Mouse (Mus musculus): ENCODE measurements around the gene Usp22. TPM values are rescaled to one million over a fixed set of nuclear protein-coding genes. Genes with fewer than 3 reads are reported as not detected.
"Not testable (repeated sequence)": the region's sequence is repeated elsewhere in the genome, so short reads cannot be mapped to it uniquely, and the experiment has no call there.

The Usp22 gene
- polyA plus RNA-seq, 1 experiment, result 29.2 TPM

DNA sequence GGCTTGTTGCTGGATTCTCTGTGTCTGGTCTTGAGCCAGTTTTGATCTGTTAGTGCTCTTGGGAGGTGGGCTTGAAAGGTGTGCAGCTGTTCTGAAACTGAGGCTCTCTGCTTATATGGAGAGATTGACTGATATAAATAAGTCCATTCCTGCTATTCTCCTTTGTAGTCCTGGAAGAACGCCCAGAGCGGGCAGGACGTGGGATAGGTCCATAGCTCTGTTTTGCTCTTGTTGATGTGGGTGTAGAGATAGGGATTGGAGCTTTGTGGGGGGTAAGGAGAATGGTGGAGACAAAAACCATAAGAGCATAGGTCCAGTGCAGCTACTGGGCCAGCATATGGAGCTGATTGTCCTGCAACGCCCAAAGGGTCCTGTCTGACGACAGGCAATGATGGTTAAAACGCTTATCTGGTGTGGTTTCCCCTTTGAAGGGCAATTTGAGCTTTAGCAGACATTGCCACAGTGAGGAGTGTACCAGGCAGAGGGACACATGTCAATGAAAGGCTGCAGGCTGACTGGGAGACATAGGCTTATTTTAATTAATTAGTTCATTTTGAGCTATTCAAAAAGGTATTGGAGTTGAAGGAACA, 31.8 kb downstream of the Usp22 start:
- no peak overlapping the region for H3K27ac ChIP-seq (ENCODE audit: insufficient read depth, low read depth, low read length)
- 63% methylated on average over 6 of the region's 6 CpGs for WGBS
- H3K4me3 ChIP-seq (ENCODE audit: insufficient read depth, low read depth, low read length), result no peak overlapping the region
- no peaks in the 10 kb centered on the region for H3K27me3 ChIP-seq (replicated peaks; ENCODE audit: control insufficient read depth, insufficient read depth, low read length)
- DNase-seq, result no peak
- H3K36me3 ChIP-seq (ENCODE audit: control insufficient read depth, insufficient read depth, low read length), result no peaks in the 10 kb centered on the region
- no peaks in the 10 kb centered on the region for H3K4me1 ChIP-seq (ENCODE audit: control insufficient read depth, insufficient read depth, low read length)
- TF ChIP-seq POLR2A (IDR thresholded peaks at IDR 0.05; ENCODE audit: low read depth, low read length) (no peak), CTCF (conservative IDR thresholded peaks at IDR 0.05; ENCODE audit: insufficient read depth, insufficient read length, low read depth, low read length) (no peak)

DNA sequence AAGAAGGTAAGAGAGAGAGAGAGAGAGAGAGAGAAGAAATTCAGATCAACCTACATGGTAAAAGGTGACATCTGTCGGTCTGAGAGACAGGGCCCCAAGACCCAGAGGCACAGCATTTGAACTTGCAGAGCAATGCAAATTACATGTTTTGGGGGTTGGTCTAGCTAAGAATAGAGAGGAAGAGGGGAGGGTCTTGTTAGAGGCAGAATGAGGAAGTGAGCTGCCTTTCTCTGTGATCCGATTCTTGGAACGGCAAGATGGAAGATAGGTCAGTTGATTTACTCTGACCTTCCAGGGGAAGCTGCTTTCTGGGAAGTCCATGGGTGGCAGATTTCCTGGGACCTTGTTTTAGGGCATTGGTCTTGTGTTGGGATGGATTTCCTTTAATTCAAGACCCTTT, 32.6 kb downstream of the Usp22 start:
- Histone ChIP-seq H3K36me3 (ENCODE audit: control insufficient read depth, insufficient read depth, low read length) (no peaks in the 10 kb centered on the region), H3K4me3 (ENCODE audit: insufficient read depth, low read depth, low read length) (no peak overlapping the region), H3K4me1 (ENCODE audit: control insufficient read depth, insufficient read depth, low read length) (no peaks in the 10 kb centered on the region), H3K27me3 (replicated peaks; ENCODE audit: control insufficient read depth, insufficient read depth, low read length) (no peaks in the 10 kb centered on the region), H3K27ac (ENCODE audit: insufficient read depth, low read depth, low read length) (no peak overlapping the region)
- 56% methylated on average over 3 of the region's 3 CpGs for WGBS
- no peak for DNase-seq
- no peak for TF ChIP-seq POLR2A (IDR thresholded peaks at IDR 0.05; ENCODE audit: low read depth, low read length)
- TF ChIP-seq CTCF (conservative IDR thresholded peaks at IDR 0.05; ENCODE audit: insufficient read depth, insufficient read length, low read depth, low read length), result no peak

DNA sequence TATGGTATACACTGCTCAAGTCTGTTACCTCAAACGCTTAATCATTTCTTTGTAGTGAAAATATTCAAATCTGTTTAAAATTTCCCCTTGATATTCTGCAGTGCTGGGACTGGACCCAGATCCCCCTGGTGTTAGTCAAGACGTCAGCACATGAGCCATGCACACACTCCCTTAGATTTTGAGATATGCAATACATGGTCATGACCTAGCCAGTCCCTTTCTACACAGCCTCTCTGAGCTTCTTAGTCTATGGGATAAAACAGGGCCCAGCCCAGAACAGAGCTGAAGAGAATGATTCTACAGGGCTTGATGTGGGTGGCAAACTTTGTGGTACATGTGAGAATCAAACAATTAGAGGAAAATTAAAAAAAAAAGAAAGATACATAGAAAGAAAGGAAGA, 33.2 kb downstream of the Usp22 start:
- H3K27me3 ChIP-seq (replicated peaks; ENCODE audit: control insufficient read depth, insufficient read depth, low read length), result no peaks in the 10 kb centered on the region
- 87% methylated on average over 2 of the region's 2 CpGs for WGBS
- no peaks in the 10 kb centered on the region for H3K36me3 ChIP-seq (ENCODE audit: control insufficient read depth, insufficient read depth, low read length)
- H3K27ac ChIP-seq (ENCODE audit: insufficient read depth, low read depth, low read length), result no peak overlapping the region
- H3K4me1 ChIP-seq (ENCODE audit: control insufficient read depth, insufficient read depth, low read length), result no peaks in the 10 kb centered on the region
- TF ChIP-seq CTCF (conservative IDR thresholded peaks at IDR 0.05; ENCODE audit: insufficient read depth, insufficient read length, low read depth, low read length) (no peak), POLR2A (IDR thresholded peaks at IDR 0.05; ENCODE audit: low read depth, low read length) (no peak)
- H3K4me3 ChIP-seq (ENCODE audit: insufficient read depth, low read depth, low read length), result no peak overlapping the region
- DNase-seq, result no peak

DNA sequence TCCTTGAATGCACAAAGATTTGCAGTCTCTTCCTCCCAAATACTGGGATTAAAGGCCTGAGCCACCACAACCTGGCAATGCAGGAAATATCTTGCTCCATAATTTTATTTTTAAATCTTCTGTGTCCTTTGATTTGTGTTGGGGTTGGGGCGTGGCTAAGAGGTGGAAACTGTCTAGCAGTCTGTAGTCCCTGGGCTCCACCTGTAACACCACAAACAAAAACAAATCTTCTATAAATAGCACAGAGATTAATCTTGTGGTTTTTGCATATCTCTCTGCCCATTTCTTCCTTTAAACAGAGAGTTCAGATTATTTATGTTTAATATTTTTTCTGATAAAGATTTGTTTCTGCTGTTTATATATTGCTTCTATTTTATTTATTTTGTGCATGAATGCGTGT, 41.9 kb downstream of the Usp22 start:
- no peaks in the 10 kb centered on the region for H3K4me1 ChIP-seq (ENCODE audit: control insufficient read depth, insufficient read depth, low read length)
- 86% methylated on average over 2 of the region's 2 CpGs for WGBS
- DNase-seq, result no peak

DNA sequence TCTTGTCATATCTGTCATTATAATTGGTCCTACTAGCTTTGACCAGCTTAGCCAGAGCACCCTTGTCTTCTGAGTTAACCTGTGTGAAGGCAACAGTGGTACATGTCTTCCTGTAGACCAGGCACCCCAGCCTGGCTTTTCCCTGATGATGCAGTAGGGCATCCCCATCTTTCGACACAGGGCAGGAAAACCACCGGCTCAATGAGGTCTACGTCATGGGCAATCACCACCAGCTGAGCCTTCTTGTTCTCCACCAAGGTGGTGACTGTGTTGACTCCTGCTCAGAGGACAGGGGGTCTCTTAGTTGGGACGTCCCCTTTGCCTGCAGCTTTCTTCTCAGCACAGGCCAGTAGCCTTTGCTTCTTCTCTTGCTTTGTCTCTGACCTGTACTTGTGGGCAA, 44.2 kb downstream of the Usp22 start:
- not testable (repeated sequence) for H3K27me3 ChIP-seq (replicated peaks; ENCODE audit: control insufficient read depth, insufficient read depth, low read length); H3K36me3 ChIP-seq (ENCODE audit: control insufficient read depth, insufficient read depth, low read length); H3K4me3 ChIP-seq (ENCODE audit: insufficient read depth, low read depth, low read length); H3K27ac ChIP-seq (ENCODE audit: insufficient read depth, low read depth, low read length); DNase-seq; H3K4me1 ChIP-seq (ENCODE audit: control insufficient read depth, insufficient read depth, low read length)
- WGBS, result 83% methylated on average over 4 of the region's 4 CpGs

More for the DNA sequence above, 41.9 kb downstream of the Usp22 start:
- H3K36me3 ChIP-seq (ENCODE audit: control insufficient read depth, insufficient read depth, low read length), result no peaks in the 10 kb centered on the region
- H3K4me3 ChIP-seq (ENCODE audit: insufficient read depth, low read depth, low read length), result no peak overlapping the region
- TF ChIP-seq CTCF (conservative IDR thresholded peaks at IDR 0.05; ENCODE audit: insufficient read depth, insufficient read length, low read depth, low read length) (no peak), POLR2A (IDR thresholded peaks at IDR 0.05; ENCODE audit: low read depth, low read length) (no peak)
- H3K27ac ChIP-seq (ENCODE audit: insufficient read depth, low read depth, low read length), result no peak overlapping the region
- no peaks in the 10 kb centered on the region for H3K27me3 ChIP-seq (replicated peaks; ENCODE audit: control insufficient read depth, insufficient read depth, low read length)

DNA sequence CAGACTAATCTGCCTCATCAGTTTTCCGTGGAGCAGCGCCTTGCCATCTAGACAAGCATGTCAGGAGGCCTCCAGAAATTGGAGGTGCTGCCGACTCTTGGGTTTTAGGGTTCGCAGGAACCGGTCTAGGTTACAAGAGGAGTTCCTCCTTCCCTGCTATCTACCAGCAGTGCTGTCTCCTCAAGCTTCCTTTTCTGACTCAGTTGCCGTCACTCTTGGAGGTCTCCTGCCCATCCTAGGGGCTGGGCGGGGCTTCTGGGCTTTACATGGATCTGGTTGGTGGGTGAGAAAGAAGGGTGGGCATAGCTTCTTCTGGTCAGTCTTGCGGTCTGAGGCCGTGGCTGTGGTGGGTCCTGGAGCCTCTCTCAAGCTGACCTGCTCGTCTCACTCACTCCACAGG, 45.5 kb downstream of the Usp22 start:
- Histone ChIP-seq H3K36me3 (ENCODE audit: control insufficient read depth, insufficient read depth, low read length) (no peaks in the 10 kb centered on the region), H3K27ac (ENCODE audit: insufficient read depth, low read depth, low read length) (no peak overlapping the region), H3K4me1 (ENCODE audit: control insufficient read depth, insufficient read depth, low read length) (no peaks in the 10 kb centered on the region), H3K27me3 (replicated peaks; ENCODE audit: control insufficient read depth, insufficient read depth, low read length) (no peaks in the 10 kb centered on the region), H3K4me3 (ENCODE audit: insufficient read depth, low read depth, low read length) (no peak overlapping the region)
- TF ChIP-seq POLR2A (IDR thresholded peaks at IDR 0.05; ENCODE audit: low read depth, low read length) (no peak), CTCF (conservative IDR thresholded peaks at IDR 0.05; ENCODE audit: insufficient read depth, insufficient read length, low read depth, low read length) (no peak)
- no peak for DNase-seq
- 61% methylated on average over 10 of the region's 10 CpGs for WGBS

DNA sequence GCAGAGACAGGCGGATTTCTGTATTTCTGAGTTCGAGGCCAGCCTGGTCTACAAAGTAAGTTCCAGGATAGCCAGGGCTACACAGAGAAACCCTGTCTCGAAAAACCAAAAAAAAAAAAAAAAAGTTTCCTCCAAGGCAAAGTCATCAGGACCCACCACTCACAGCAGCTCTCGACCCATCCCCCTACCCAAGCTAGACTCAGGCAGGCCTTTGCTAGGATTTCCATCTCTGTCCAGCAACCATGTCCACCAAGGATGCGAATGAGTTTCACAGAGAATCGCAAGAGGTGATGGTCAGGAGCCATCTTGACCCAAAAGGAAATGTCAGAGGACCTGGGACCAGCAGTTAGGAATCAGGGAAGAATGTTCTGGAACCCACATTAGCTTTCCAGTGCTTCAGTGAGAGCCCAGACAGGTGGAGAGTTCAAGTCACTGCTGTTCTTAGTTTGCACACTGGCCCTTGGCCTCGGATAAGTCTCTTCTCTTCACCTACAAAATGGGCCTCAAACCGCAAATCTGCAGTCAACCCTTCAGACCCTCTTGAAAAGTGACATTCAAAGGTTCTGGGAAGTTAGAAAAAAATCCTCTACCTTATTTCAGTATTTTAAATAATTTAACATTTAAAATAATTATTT, 47.3 kb downstream of the Usp22 start:
- H3K27me3 ChIP-seq (replicated peaks; ENCODE audit: control insufficient read depth, insufficient read depth, low read length), result no peaks in the 10 kb centered on the region
- no peaks in the 10 kb centered on the region for H3K4me1 ChIP-seq (ENCODE audit: control insufficient read depth, insufficient read depth, low read length)
- H3K27ac ChIP-seq (ENCODE audit: insufficient read depth, low read depth, low read length), result no peak overlapping the region
- WGBS, result 93% methylated on average over 8 of the region's 8 CpGs
- no peak for DNase-seq
- H3K4me3 ChIP-seq (ENCODE audit: insufficient read depth, low read depth, low read length), result no peak overlapping the region
- TF ChIP-seq CTCF (conservative IDR thresholded peaks at IDR 0.05; ENCODE audit: insufficient read depth, insufficient read length, low read depth, low read length) (no peak), POLR2A (IDR thresholded peaks at IDR 0.05; ENCODE audit: low read depth, low read length) (no peak)
- H3K36me3 ChIP-seq (ENCODE audit: control insufficient read depth, insufficient read depth, low read length), result no peaks in the 10 kb centered on the region
